Mouse (Mus musculus): ENCODE measurements around the gene Clca4b. TPM values are rescaled to one million over a fixed set of nuclear protein-coding genes. Genes with fewer than 3 reads are reported as not detected.
"Not testable (repeated sequence)": the region's sequence is repeated elsewhere in the genome, so short reads cannot be mapped to it uniquely, and the experiment has no call there.

Clca4b gene
- polyA plus RNA-seq, 1 experiment, result not detected

DNA sequence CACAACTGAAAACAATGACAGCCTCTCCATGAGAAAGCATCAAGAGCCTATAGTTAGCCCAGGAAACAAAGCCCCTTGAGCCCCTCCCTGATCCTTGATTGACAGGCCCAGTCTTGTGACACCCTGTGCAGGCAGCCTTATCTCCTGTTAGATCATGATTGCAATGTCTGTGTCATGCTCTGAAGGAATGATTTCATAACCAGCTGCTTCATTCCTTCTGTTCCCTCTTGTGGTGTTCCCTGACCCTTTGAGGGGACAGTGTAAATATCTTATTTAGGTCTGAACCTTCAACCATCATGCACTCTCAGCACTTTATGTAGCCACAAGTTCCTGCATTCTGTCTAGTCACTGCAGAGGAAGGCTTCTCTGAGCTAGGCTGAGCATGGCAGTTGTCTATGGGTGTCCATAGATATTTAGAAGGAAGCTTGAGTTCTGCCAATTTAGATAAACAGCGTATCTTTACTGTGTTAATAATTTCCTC, 722 bp upstream of the Clca4b start:
- TF ChIP-seq POLR2A (IDR thresholded peaks at IDR 0.05; ENCODE audit: insufficient read depth, low read depth, low read length), result no peak
- TF ChIP-seq CTCF (IDR thresholded peaks at IDR 0.05; ENCODE audit: insufficient read depth, low read depth, low read length), result no peak
- no peak overlapping the region for H3K27ac ChIP-seq (ENCODE audit: insufficient read depth, low read depth, low read length)
- no peak overlapping the region for H3K4me3 ChIP-seq (ENCODE audit: insufficient read depth, low read depth, low read length)
- WGBS, result 94% methylated on average over 1 of the region's 1 CpGs
- no peaks in the 10 kb centered on the region for H3K4me1 ChIP-seq (ENCODE audit: control insufficient read depth, insufficient read depth, low read length)

DNA sequence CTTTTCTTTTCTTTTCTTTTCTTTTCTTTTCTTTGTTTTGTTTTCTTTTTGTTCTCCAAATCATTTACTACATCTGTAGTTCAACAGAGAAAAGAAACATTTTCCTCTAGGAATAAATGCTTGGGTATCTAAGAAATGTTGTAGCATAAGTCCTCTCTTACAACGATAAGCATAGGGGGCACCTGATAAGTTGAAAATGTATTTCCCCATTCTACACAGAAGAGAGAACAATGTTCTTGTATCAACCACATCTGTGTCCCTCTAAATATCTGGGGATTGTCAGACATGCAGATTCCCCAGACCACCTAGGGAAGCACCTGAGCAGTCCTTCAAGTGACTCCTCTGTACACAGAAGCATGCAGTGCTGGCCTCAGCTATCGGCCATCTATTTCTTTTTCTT, 18.3 kb downstream of the Clca4b start:
- Histone ChIP-seq H3K4me3 (ENCODE audit: insufficient read depth, low read depth, low read length) (no peak overlapping the region), H3K27ac (ENCODE audit: insufficient read depth, low read depth, low read length) (no peak overlapping the region), H3K4me1 (ENCODE audit: control insufficient read depth, insufficient read depth, low read length) (no peaks in the 10 kb centered on the region)
- no peak for TF ChIP-seq POLR2A (IDR thresholded peaks at IDR 0.05; ENCODE audit: insufficient read depth, low read depth, low read length)
- no peak for TF ChIP-seq CTCF (IDR thresholded peaks at IDR 0.05; ENCODE audit: insufficient read depth, low read depth, low read length)
- WGBS, result 89% methylated on average over 2 of the region's 2 CpGs

DNA sequence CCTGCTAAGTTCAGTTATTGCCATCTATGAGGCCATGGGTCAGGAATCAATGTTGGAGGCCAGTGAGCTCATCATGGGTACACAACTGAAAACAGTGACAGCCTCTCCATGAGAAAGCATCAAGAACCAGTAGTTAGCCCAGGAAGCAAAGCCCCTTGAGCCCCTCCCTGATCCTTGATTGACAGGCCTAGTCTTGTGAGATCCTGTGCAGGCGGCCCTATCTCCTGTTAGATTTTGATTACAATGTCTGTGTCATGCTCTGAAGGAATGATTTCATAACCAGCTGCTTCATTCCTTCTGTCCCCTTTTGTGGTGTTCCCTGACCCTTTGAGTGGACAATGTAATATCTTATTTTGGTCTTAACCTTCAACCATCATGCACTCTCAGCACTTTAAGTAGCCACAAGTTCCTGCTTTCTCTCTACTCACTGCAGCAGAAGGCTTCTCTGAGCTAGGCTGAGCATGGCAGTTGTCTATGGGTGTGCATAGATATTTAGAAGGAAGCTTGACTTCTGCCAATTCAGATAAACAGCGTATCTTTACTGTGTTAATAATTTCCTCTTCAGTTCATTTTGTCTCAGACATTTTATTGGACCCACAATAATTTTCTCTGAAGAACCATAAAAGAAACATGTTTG, 35.2 kb downstream of the Clca4b start:
- WGBS, result 95% methylated on average over 2 of the region's 2 CpGs
- H3K4me3 ChIP-seq (ENCODE audit: insufficient read depth, low read depth, low read length), result no peak overlapping the region
- H3K4me1 ChIP-seq (ENCODE audit: control insufficient read depth, insufficient read depth, low read length), result no peaks in the 10 kb centered on the region
- no peak overlapping the region for H3K27ac ChIP-seq (ENCODE audit: insufficient read depth, low read depth, low read length)
- TF ChIP-seq POLR2A (IDR thresholded peaks at IDR 0.05; ENCODE audit: insufficient read depth, low read depth, low read length), result no peak
- no peak for TF ChIP-seq CTCF (IDR thresholded peaks at IDR 0.05; ENCODE audit: insufficient read depth, low read depth, low read length)

DNA sequence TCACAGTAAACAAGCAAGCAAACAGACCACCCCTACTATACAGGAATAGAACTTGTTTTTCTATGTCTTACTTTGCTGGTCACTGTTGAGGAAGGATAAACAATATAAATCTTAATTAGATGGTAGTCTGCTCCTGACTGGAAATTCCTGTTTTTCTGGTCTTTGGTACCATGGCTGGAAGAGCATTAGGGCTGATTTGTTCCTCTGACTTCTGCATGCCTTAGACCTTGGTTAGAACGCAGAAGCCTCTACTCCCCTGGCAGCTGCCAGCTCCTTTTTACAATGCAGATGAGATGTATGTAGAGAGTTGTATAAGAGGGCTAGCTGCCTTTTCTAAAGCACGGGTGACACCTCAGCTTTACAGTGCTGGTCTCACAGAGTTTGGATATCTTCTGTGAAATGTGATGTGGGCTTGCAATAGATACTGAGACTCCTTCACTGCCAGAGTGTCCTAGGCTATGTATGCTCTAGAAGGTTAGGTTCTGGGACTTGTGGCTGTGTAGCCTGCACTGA, 42.0 kb downstream of the Clca4b start:
- Histone ChIP-seq H3K27ac (ENCODE audit: insufficient read depth, low read depth, low read length) (no peak overlapping the region), H3K4me1 (ENCODE audit: control insufficient read depth, insufficient read depth, low read length) (no peaks in the 10 kb centered on the region), H3K4me3 (ENCODE audit: insufficient read depth, low read depth, low read length) (no peak overlapping the region)
- TF ChIP-seq CTCF (IDR thresholded peaks at IDR 0.05; ENCODE audit: insufficient read depth, low read depth, low read length) (no peak), POLR2A (IDR thresholded peaks at IDR 0.05; ENCODE audit: insufficient read depth, low read depth, low read length) (no peak)
- WGBS, result 63% methylated on average over 2 of the region's 2 CpGs

DNA sequence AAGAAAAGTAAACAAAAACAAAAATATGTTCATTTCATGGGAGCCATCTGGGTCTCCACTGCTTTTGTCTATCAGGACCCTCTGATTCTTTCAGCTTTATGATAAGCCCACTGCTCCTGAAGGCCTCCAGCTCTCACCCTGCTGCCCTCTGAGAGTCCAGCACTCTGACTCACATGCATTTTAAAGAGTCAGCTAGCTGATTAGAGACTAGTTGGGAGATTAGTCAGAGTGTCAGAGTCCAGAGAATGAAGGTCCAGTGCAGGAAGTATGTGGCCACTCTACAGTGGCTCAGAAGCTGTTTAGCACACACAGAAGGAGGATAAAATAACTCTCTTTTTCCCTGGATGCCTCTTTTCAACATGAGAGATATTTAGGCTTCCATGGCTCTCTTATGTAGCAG, 45.4 kb downstream of the Clca4b start:
- Histone ChIP-seq H3K4me1 (ENCODE audit: control insufficient read depth, insufficient read depth, low read length) (no peaks in the 10 kb centered on the region), H3K4me3 (ENCODE audit: insufficient read depth, low read depth, low read length) (no peak overlapping the region), H3K27ac (ENCODE audit: insufficient read depth, low read depth, low read length) (no peak overlapping the region)
- no peak for TF ChIP-seq CTCF (IDR thresholded peaks at IDR 0.05; ENCODE audit: insufficient read depth, low read depth, low read length)
- no peak for TF ChIP-seq POLR2A (IDR thresholded peaks at IDR 0.05; ENCODE audit: insufficient read depth, low read depth, low read length)

DNA sequence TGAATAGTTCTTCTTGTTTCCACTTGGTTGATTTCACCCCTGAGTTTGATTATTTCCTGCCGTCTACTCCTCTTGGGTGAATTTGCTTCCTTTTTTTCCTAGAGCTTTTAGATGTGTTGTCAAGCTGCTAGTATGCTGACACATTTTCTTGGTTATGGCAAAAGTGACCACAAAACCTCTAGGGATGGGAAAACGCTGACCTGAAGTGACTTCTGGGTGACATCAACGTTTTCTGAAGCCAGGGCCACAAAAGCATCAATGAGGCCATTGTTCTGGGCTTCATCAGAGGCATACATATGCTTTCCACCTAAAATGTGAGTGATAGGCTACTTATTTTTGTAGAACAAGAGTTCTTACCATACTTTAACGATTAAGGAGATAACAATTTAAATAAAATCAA, 60.3 kb downstream of the Clca4b start:
- H3K27ac ChIP-seq (ENCODE audit: insufficient read depth, low read depth, low read length); H3K4me3 ChIP-seq (ENCODE audit: insufficient read depth, low read depth, low read length); H3K4me1 ChIP-seq (ENCODE audit: control insufficient read depth, insufficient read depth, low read length): not testable (repeated sequence)
- WGBS, result 46% methylated on average over 4 of the region's 4 CpGs

Other genes starting within 250 kb of the Clca4b start
- gene Sh3glb1, start 212.2 kb downstream of the Clca4b start, polyA plus RNA-seq (2012; ENCODE audit: insufficient read depth, insufficient read length, low replicate concordance, missing spikeins), result 182 TPM in 1 of 2 replicates, not detected in the other
- gene Clca3a1, start 171.6 kb downstream of the Clca4b start, polyA plus RNA-seq (2012; ENCODE audit: insufficient read depth, insufficient read length, low replicate concordance, missing spikeins), result not detected in 2 replicates
- not detected in 2 replicates for gene Clca3a2, start 113.0 kb downstream of the Clca4b start, polyA plus RNA-seq (2012; ENCODE audit: insufficient read depth, insufficient read length, low replicate concordance, missing spikeins)
- not detected in 2 replicates for gene Clca3b, start 83.2 kb downstream of the Clca4b start, polyA plus RNA-seq (2012; ENCODE audit: insufficient read depth, insufficient read length, low replicate concordance, missing spikeins)
- gene Clca4a, start 42.5 kb upstream of the Clca4b start, polyA plus RNA-seq (2012; ENCODE audit: insufficient read depth, insufficient read length, low replicate concordance, missing spikeins), result not detected in 2 replicates
- not detected in 2 replicates for gene Clca1, start 100.2 kb upstream of the Clca4b start, polyA plus RNA-seq (2012; ENCODE audit: insufficient read depth, insufficient read length, low replicate concordance, missing spikeins)
- gene Clca2, start 166.9 kb upstream of the Clca4b start, polyA plus RNA-seq (2012; ENCODE audit: insufficient read depth, insufficient read length, low replicate concordance, missing spikeins), result not detected in 2 replicates
- gene Odf2l, start 186.1 kb upstream of the Clca4b start, polyA plus RNA-seq (2012; ENCODE audit: insufficient read depth, insufficient read length, low replicate concordance, missing spikeins), result not detected in 2 replicates